Mouse (Mus musculus) ES-Bruce4 (cell line): Measurements from ENCODE around the gene Inpp4b.

ENCODE experiments used
- CTCF ChIP-seq: IDR thresholded peaks from one replicate; pipeline ENCODE4 v1.8.1; 2011; ENCODE audit warnings: low read depth, low read length
- EP300 ChIP-seq: IDR thresholded peaks from 2 replicates; pipeline ENCODE4 v1.6.1; 2011; ENCODE audit warnings: low read depth, low read length; ENCODE audit not compliant: insufficient read depth

GRCm38 (mm10) chr8:81996823-81997222 is 654.5 kb downstream of the Inpp4b start:
- TF ChIP-seq CTCF (no peak), EP300 (no peak)
